ENCODE assay signal across 10 mouse cellular contexts in the genomic region with DNA sequence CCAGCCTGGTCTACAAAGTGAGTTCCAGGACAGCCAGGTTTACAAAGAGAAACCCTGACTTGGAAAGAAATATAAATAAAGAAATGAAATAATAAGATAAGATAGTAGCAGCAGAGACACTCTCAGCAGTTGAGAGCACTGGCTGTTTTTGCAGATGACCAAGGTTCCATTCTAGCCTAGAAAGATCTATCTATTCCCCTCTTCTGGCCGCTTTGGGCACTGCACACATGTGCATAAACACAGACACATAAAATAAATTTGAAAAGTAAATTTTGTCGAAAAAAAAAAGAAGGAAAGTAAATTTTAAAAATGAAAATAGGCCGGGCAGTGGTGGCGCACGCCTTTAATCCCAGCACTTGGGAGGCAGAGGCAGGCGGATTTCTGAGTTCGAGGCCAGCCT. TPM values are rescaled to one million over a fixed set of nuclear protein-coding genes. Genes with fewer than 3 reads are reported as not detected.
DNase-seq lines count a peak whose midpoint lies in the region; ATAC-seq and TF ChIP-seq lines count a peak whose summit lies in the region.
"Had no signal": no experiment of that assay in that cellular context is flagged by ENCODE, and none has a peak within 500 bp of the region (broad histone marks: within the 10 kb centered on the region; RNA-seq: fewer than 3 reads in every experiment).

No protein-coding gene starts in this region.

- no peak overlapping the region for H3K4me3 ChIP-seq in kidney, adult 2 months (ENCODE audit: insufficient read depth, low read depth, low read length)

- peak; percentile 63 for DNase-seq in CD4-positive, CD25-positive, alpha-beta regulatory T cell, adult 2 months (ENCODE audit: low read depth, low spot score)
- peak; percentile 14 for DNase-seq in kidney, adult 2 months
- DNase-seq in kidney, adult 9 months: no peak
- peak; percentile 59 for DNase-seq in A20 (ENCODE audit: low read depth, low spot score)
- peak; percentile 71 for DNase-seq in induced T-regulatory cell, adult 2 months (ENCODE audit: low read depth)
- no peak for DNase-seq in right cerebral cortex, postnatal 4 days
- DNase-seq in adrenal gland, postnatal 4 days (ENCODE audit: low spot score in 2 of 2): no peak

- H3K4me1 ChIP-seq in kidney, adult 2 months (ENCODE audit: control insufficient read depth, insufficient read depth, low read length): no peaks in the 10 kb centered on the region; the same call in 1 of the 2 replicates

- no peak for ATAC-seq in CD4-positive, CD25-positive, alpha-beta regulatory T cell, adult 4 months

- no peaks in the 10 kb centered on the region for H3K36me3 ChIP-seq in kidney, adult 2 months (ENCODE audit: control insufficient read depth, insufficient read depth, low read length)

- WGBS in kidney, adult 2 months: 72% methylated on average over 7 of the region's 7 CpGs

- H3K27ac ChIP-seq in kidney, adult 2 months (ENCODE audit: insufficient read depth, low read depth, low read length): no peak overlapping the region

- no peak for TF ChIP-seq POLR2A in kidney, adult 2 months (IDR thresholded peaks at IDR 0.05; ENCODE audit: low read depth, low read length)

- H3K27me3 ChIP-seq in kidney, adult 2 months (replicated peaks; ENCODE audit: control insufficient read depth, insufficient read depth, low read length): no peaks in the 10 kb centered on the region

- no peak for TF ChIP-seq CTCF in kidney, adult 2 months (conservative IDR thresholded peaks at IDR 0.05; ENCODE audit: insufficient read depth, insufficient read length, low read depth, low read length)

RNA-seq across cellular contexts. Expression of a gene that starts 1.0 kb away (rescaled TPM):
- 1 to 10 TPM; 3.3 to 4.7 TPM for polyA plus RNA-seq in CD4-positive, CD25-positive, alpha-beta regulatory T cell, adult 4 months (2017; shearing (Covaris generic))
- polyA plus RNA-seq in kidney, adult 2 months (2012; rRNA removed): 37.5 and 39.6 TPM in 2 replicates
- 10 to 100 TPM; 32.9 to 36.3 TPM for total RNA-seq in adrenal gland, postnatal 4 days (2021)

RNA-seq across cellular contexts. Expression of a gene that starts 10.8 kb away (rescaled TPM):
- not detected for polyA plus RNA-seq in CD4-positive, CD25-positive, alpha-beta regulatory T cell, adult 4 months (2017; shearing (Covaris generic))
- 0.04 and 0.25 TPM in 2 replicates for polyA plus RNA-seq in kidney, adult 2 months (2012; rRNA removed)
- 1 to 10 TPM; 2.9 to 3.5 TPM for total RNA-seq in adrenal gland, postnatal 4 days (2021)
- total RNA-seq: megakaryocyte-erythroid progenitor cell, adult 5-6 weeks had no signal
- polyA plus RNA-seq: heart, embryonic 14.5 days had no signal

RNA-seq across cellular contexts. Expression of a gene that starts 21.5 kb away (rescaled TPM):
- polyA plus RNA-seq in CD4-positive, CD25-positive, alpha-beta regulatory T cell, adult 4 months (2017; shearing (Covaris generic)): under 1 TPM in 1 of 2 experiments, not detected in 1; 0.54 TPM
- polyA plus RNA-seq in kidney, adult 2 months (2012; rRNA removed): 1.9 and 2.0 TPM in 2 replicates
- 1 to 10 TPM; 5.4 to 6.7 TPM for total RNA-seq in adrenal gland, postnatal 4 days (2021)

RNA-seq across cellular contexts. Expression of a gene that starts 23.7 kb away (rescaled TPM):
- 100 to 1,000 TPM in 1 of 2 experiments, 10 to 100 TPM in 1; 78.9 to 148 TPM for polyA plus RNA-seq in CD4-positive, CD25-positive, alpha-beta regulatory T cell, adult 4 months (2017; shearing (Covaris generic))
- polyA plus RNA-seq in kidney, adult 2 months (2012; rRNA removed): 183 and 212 TPM in 2 replicates
- total RNA-seq in adrenal gland, postnatal 4 days (2021): 100 to 1,000 TPM; 158 to 163 TPM

RNA-seq across cellular contexts. Expression of a gene that starts 33.6 kb away (rescaled TPM):
- polyA plus RNA-seq in CD4-positive, CD25-positive, alpha-beta regulatory T cell, adult 4 months (2017; shearing (Covaris generic)): 1 to 10 TPM; 2.0 to 2.5 TPM
- polyA plus RNA-seq in kidney, adult 2 months (2012; rRNA removed): 22.2 and 26.1 TPM in 2 replicates
- total RNA-seq in adrenal gland, postnatal 4 days (2021): 10 to 100 TPM; 39.1 to 46.7 TPM

Comparison
In these comparisons a context has a peak if more than half of its experiments do, and no peak if none do; other contexts are left out.
1. DNase-seq: peak in CD4-positive, CD25-positive, alpha-beta regulatory T cell, adult 2 months (single experiment), kidney, adult 2 months (single experiment), A20 (single experiment) and induced T-regulatory cell, adult 2 months (single experiment); none in kidney, adult 9 months (single experiment), right cerebral cortex, postnatal 4 days (single experiment) and adrenal gland, postnatal 4 days (0 of 2).